Mouse (Mus musculus) forebrain, embryonic 11.5 days (tissue): Measurements from ENCODE around the gene Lemd2. TPM values are rescaled to one million over a fixed set of nuclear protein-coding genes. Genes with fewer than 3 reads are reported as not detected.

Experiments used
- ATAC-seq: fragments of 200-750 bp; cut with Nextera tagmentation; replicated peaks from 2 replicates; pipeline ENCODE4 v1.8.0; 2017; ENCODE audit warnings: moderate TSS enrichment; ENCODE audit not compliant: low FRiP score
- DNase-seq: peaks from one replicate; pipeline ENCODE4 v3.0.0-alpha.2; 2017; ENCODE audit warnings: low spot score
- H3K27ac ChIP-seq: fragments of 300-500 bp; sonication (generic); 2 replicates; pipeline ENCODE4 v1.5.1; 2014; ENCODE audit warnings: low read depth, low read length
- H3K27me3 ChIP-seq: fragments of 300-500 bp; sonication (generic); 2 replicates; pipeline ENCODE4 v1.6.1; 2014; ENCODE audit warnings: mild to moderate bottlenecking, low read length, mixed read lengths; ENCODE audit not compliant: control insufficient read depth, insufficient read depth
- H3K36me3 ChIP-seq: fragments of 300-500 bp; sonication (generic); 2 replicates; pipeline ENCODE4 v1.6.1; 2014; ENCODE audit warnings: mild to moderate bottlenecking, low read length, moderate library complexity, mixed read lengths; ENCODE audit not compliant: control insufficient read depth, insufficient read depth
- H3K4me1 ChIP-seq: fragments of 300-500 bp; sonication (generic); replicated peaks from 2 replicates; pipeline ENCODE4 v1.6.1; 2014; ENCODE audit warnings: low read length, mixed read lengths; ENCODE audit not compliant: control insufficient read depth, insufficient read depth
- H3K4me2 ChIP-seq: fragments of 300-500 bp; sonication (generic); 2 replicates; pipeline ENCODE4 v1.6.1; 2014; ENCODE audit warnings: low read depth, mild to moderate bottlenecking, low read length, moderate library complexity, mixed read lengths; ENCODE audit not compliant: severe bottlenecking
- H3K4me3 ChIP-seq: fragments of 300-500 bp; sonication (generic); 2 replicates; pipeline ENCODE4 v1.5.1; 2014; ENCODE audit warnings: low read depth, low read length
- H3K9ac ChIP-seq: fragments of 300-500 bp; sonication (generic); 2 replicates; pipeline ENCODE4 v1.6.1; 2014; ENCODE audit warnings: low read length
- H3K9me3 ChIP-seq: fragments of 300-500 bp; sonication (generic); 2 replicates; pipeline ENCODE4 v1.6.1; 2016; ENCODE audit warnings: low read length, mixed read lengths; ENCODE audit not compliant: control insufficient read depth
- WGBS: fragments of 180-500 bp; shearing (Covaris S2); extraction: QIAGEN DNeasy Blood & Tissue Kit; methylation state at CpG from one replicate; pipeline ENCODE4 v1.1.7; 2014; 5-methylcytosine and 5-hydroxymethylcytosine counted together
- polyA plus RNA-seq: library from polyadenylated mRNA; unstranded; fragments of >200 nt; fragmentation: Nextera tagmentation; extraction: Ambion mirVana; gene quantifications from 2 replicates; pipeline ENCODE4 v1.2.1, GENCODE M21; 2014

Lemd2 gene
- polyA plus RNA-seq, 1 experiment from 2014 or later: 18.1 TPM

DNA sequence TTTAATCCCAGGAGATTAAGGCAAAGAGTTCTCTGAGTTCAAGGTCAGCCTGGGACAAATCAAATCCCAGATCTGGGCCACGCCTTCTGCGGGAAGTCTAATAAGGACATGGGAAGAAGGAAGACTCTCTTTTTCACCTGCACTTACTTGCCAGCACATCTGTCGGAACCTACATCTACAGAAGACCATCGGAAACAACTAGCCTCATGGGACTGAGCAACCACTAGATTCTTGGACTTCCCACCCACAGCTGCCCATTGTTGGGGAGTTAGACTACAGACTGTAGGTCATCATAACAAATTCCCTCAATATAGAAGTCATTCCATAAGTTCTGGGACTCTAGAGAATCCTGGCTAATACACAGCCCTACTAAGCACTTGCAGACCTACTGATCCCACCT, 35.7 kb downstream of the Lemd2 start:
- WGBS: 93% methylated on average over 4 of the region's 4 CpGs
- Histone ChIP-seq H3K36me3 (no peaks in the 10 kb centered on the region), H3K4me1 (no peaks in the 10 kb centered on the region), H3K9ac (no peak overlapping the region), H3K9me3 (no peaks in the 10 kb centered on the region), H3K27ac (no peak overlapping the region), H3K4me2 (no peak overlapping the region), H3K4me3 (no peak overlapping the region), H3K27me3 (no peaks in the 10 kb centered on the region)
- ATAC-seq (no peak), DNase-seq (no peak)

DNA sequence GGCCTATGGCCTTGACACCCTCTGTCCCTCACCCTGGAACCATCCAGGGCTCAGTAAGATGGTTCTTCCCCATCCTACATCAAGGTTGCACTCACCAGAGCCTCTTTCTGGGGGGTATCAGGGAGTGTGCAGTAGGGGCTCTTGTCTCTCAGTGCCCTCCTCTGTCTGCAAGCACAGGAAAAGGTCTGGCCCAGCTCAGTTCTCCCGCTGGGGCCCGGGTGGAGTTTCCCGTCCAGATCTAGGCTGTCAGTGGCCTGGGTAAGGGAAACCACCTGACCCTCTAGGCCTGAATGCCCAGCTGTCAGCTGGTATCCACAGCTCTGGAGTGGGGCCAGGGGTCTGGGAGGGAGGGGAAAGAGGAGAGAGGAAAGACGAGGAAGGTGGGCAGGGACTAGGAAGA, 36.7 kb downstream of the Lemd2 start, which contains the start of gene Ip6k3:
Gene Ip6k3 (minus strand): TSS at position 251 of the 400 bp plus-strand sequence.
- H3K27me3 ChIP-seq: no peaks in the 10 kb centered on the region
- no peak within 1 kb of the TSS for H3K4me2 ChIP-seq
- WGBS: 75% methylated on average over 4 of the region's 4 CpGs
- no peaks in the 10 kb centered on the region for H3K4me1 ChIP-seq
- no peak for DNase-seq
- no peaks in the 10 kb centered on the region for H3K36me3 ChIP-seq
- H3K4me3 ChIP-seq: no peak within 1 kb of the TSS
- no peak within 1 kb of the TSS for H3K27ac ChIP-seq
- H3K9ac ChIP-seq: no peak within 1 kb of the TSS
- no peaks in the 10 kb centered on the region for H3K9me3 ChIP-seq
- ATAC-seq: no peak

DNA sequence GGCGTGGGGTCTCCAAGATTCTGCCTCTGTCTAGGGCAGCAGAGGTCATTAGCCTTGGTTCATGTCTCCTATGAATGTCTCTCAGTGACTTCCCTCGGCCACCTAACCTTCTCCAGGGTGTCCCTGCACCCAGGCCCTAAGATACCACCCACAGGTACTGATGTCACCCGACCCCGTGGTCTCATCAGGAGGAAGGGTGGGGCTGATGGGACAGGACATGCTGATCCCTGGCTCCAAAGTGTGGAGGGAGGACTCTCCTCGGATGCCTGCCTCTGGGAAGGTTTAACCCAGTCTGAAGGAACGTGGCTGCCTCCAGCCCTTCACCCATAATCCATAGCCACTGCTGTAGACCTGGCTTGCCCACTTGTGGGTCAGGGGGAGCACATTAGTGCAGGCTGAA, 37.4 kb downstream of the Lemd2 start:
- 81% methylated on average over 6 of the region's 6 CpGs for WGBS
- DNase-seq (no peak), ATAC-seq (no peak)
- Histone ChIP-seq H3K27ac (no peak overlapping the region), H3K27me3 (no peaks in the 10 kb centered on the region), H3K4me1 (no peaks in the 10 kb centered on the region), H3K9me3 (no peaks in the 10 kb centered on the region), H3K9ac (no peak overlapping the region), H3K4me2 (no peak overlapping the region), H3K36me3 (no peaks in the 10 kb centered on the region), H3K4me3 (no peak overlapping the region)

DNA sequence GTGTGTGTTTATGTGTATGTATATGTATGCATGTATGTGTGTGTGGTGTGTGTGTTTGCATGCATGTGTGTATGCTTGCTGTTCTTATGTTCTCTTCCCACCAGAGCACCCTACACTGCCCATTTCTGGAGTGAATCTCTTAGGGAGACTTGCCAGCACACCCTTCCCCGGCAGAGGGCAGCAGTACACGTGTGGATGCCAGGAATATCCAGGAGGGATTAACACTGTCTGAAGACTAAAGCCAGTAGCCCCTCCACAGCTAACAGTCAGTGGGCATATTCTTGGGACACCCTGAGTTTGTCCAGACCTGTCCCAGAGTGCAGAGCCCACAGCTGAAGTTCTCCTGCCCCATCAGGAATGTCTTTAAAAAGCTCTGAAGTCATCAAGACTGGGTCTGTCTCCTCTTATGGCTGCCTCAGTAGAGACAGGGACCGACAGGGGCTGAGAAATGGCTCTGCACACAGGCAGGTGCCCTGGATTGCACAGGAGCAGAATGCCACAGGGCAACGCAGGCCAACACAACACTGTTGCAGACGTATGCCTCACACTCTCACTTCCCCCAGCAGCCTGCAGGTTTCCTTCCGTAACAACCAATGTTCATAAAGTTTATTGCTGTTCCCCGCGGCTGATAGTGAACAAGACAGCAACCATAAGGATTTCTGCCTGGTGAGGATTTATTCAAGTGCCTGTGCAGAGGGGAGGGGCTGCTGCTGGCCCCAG, 39.1 kb downstream of the Lemd2 start:
- WGBS: 67% methylated on average over 8 of the region's 8 CpGs
- no peak for ATAC-seq
- peak; percentile 62 for DNase-seq

DNA sequence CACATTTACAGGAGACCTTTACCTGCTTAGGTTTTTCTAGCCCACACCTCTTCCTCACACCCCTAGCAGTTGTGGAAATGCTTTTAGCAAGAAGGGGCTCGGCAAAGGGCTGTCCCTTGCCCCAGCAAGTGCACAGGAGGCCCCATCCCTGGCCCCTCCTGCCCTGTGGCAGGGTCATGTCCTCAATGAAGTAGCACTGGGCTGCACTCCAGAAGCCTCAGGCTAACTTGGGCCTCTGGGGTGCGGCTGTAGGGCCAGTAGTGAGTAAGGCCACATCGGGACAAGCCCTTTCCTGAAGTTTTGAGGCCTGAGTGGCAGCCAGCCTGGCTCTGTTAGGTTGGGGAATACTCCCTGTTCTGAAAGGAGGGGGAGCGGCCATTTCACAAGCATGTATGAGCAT, 43.4 kb downstream of the Lemd2 start:
- Histone ChIP-seq H3K36me3 (no peaks in the 10 kb centered on the region), H3K4me3 (no peak overlapping the region), H3K4me2 (no peak overlapping the region), H3K9ac (no peak overlapping the region), H3K4me1 (no peaks in the 10 kb centered on the region), H3K9me3 (no peaks in the 10 kb centered on the region), H3K27me3 (no peaks in the 10 kb centered on the region), H3K27ac (no peak overlapping the region)
- DNase-seq (no peak), ATAC-seq (no peak)
- 73% methylated on average over 4 of the region's 4 CpGs for WGBS

More for the DNA sequence above, 39.1 kb downstream of the Lemd2 start:
- Histone ChIP-seq H3K36me3 (no peaks in the 10 kb centered on the region), H3K4me1 (no peaks in the 10 kb centered on the region), H3K27ac (no peak overlapping the region), H3K9ac (no peak overlapping the region), H3K9me3 (no peaks in the 10 kb centered on the region), H3K4me2 (no peak overlapping the region), H3K27me3 (no peaks in the 10 kb centered on the region), H3K4me3 (no peak overlapping the region)

DNA sequence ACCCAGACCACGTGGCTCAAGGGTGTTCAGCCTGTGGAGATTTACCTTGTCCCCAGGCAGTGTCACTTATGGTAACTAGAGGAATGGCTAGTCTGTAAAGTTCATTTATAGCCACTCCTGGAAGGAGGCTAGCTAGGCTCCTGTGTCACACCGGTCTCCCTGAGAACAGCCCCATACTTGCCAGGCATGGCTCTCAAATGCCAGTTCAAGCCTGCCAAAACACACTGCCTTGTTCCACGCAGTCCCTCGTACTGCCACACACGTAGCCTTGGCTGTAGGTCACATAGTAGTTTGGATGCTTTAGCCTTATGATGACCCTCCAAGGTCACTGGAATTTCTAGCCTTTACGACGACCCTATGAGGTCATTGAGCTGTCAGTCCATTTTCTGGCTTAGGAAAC, 45.1 kb downstream of the Lemd2 start:
- H3K4me3 ChIP-seq: no peak overlapping the region
- WGBS: 80% methylated on average over 7 of the region's 7 CpGs
- H3K27ac ChIP-seq: no peak overlapping the region
- ATAC-seq (no peak), DNase-seq (no peak)
- no peaks in the 10 kb centered on the region for H3K9me3 ChIP-seq
- no peaks in the 10 kb centered on the region for H3K4me1 ChIP-seq
- H3K4me2 ChIP-seq: no peak overlapping the region
- H3K36me3 ChIP-seq: no peaks in the 10 kb centered on the region
- no peaks in the 10 kb centered on the region for H3K27me3 ChIP-seq
- H3K9ac ChIP-seq: no peak overlapping the region

GRCm38 (mm10) chr17:27158439-27158838, 45.8 kb downstream of the Lemd2 start:
- ATAC-seq: no peak
- H3K27me3 ChIP-seq: no peaks in the 10 kb centered on the region

DNA sequence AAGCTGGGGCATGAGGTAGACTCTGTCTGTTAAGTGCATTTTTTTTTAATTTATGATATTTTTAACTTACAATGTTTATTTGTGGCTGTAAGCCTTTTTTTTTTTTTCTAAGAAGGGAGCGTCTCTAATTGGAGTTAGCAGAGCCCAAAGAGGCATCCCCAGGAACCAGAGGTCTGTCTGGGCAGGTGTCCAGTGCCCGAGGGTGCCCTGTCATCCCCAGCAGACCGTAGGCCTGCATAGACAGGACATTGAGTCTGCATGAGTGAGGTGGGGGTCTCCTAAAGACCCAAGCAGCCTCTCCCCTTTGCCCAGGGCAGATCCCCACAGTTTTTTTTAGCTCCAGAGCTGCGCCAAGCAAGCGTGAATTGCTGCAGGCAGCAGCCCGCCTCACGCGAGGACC, 48.5 kb downstream of the Lemd2 start:
- DNase-seq (no peak), ATAC-seq (no peak)
- Histone ChIP-seq H3K9me3 (no peaks in the 10 kb centered on the region), H3K9ac (no peak overlapping the region), H3K4me3 (no peak overlapping the region), H3K27me3 (no peaks in the 10 kb centered on the region), H3K27ac (no peak overlapping the region), H3K4me1 (no peaks in the 10 kb centered on the region), H3K36me3 (no peaks in the 10 kb centered on the region), H3K4me2 (no peak overlapping the region)
- WGBS: 92% methylated on average over 8 of the region's 8 CpGs

More at GRCm38 (mm10) chr17:27158439-27158838, 45.8 kb downstream of the Lemd2 start:
- no peaks in the 10 kb centered on the region for H3K36me3 ChIP-seq
- no peak overlapping the region for H3K9ac ChIP-seq
- 90% methylated on average over 6 of the region's 6 CpGs for WGBS
- H3K9me3 ChIP-seq: no peaks in the 10 kb centered on the region
- no peaks in the 10 kb centered on the region for H3K4me1 ChIP-seq
- DNase-seq: no peak
- H3K4me3 ChIP-seq: no peak overlapping the region
- no peak overlapping the region for H3K4me2 ChIP-seq
- H3K27ac ChIP-seq: no peak overlapping the region

GRCm38 (mm10) chr17:27154881-27155280, 49.4 kb downstream of the Lemd2 start:
- Histone ChIP-seq H3K4me2 (no peak overlapping the region), H3K4me3 (no peak overlapping the region), H3K4me1 (no peaks in the 10 kb centered on the region), H3K9ac (no peak overlapping the region), H3K9me3 (no peaks in the 10 kb centered on the region), H3K27me3 (no peaks in the 10 kb centered on the region), H3K27ac (no peak overlapping the region), H3K36me3 (no peaks in the 10 kb centered on the region)
- 90% methylated on average over 6 of the region's 6 CpGs for WGBS
- no peak for DNase-seq
- ATAC-seq: no peak
